Mouse (Mus musculus): Measurements from ENCODE around the gene Tax1bp1. TPM values are rescaled to one million over a fixed set of nuclear protein-coding genes. Genes with fewer than 3 reads are reported as not detected.

Tax1bp1 gene
- polyA plus RNA-seq, 1 experiment from 2014 or later: 137 TPM

GRCm38 (mm10) chr6:52682607-52683006 is 30.9 kb upstream of the Tax1bp1 start:
- Histone ChIP-seq H3K4me2 (no peak overlapping the region), H3K27me3 (no peaks in the 10 kb centered on the region), H3K4me1 (0 out of 2 replicates have a peak, but pooled peaks cover 6% of the 10 kb centered on the region), H3K36me3 (replicated peaks) (no peaks in the 10 kb centered on the region), H3K9ac (no peak overlapping the region), H3K27ac (no peak overlapping the region), H3K9me3 (no peaks in the 10 kb centered on the region), H3K4me3 (replicated peaks) (no peak overlapping the region)
- ATAC-seq (ENCODE audit: low FRiP score): no peak
- 88% methylated on average over 3 of the region's 3 CpGs for WGBS

- no peak overlapping the region for H3K9ac ChIP-seq
- no peak overlapping the region for H3K27ac ChIP-seq
- no peak overlapping the region for H3K4me2 ChIP-seq
Observed at GRCm38 (mm10) chr6:52686901-52687500, 26.5 kb upstream of the Tax1bp1 start.

GRCm38 (mm10) chr6:52690365-52690764 is 23.2 kb upstream of the Tax1bp1 start:
- no peaks in the 10 kb centered on the region for H3K4me1 ChIP-seq
- no peak overlapping the region for H3K27ac ChIP-seq
- ATAC-seq (ENCODE audit: low FRiP score): no peak
- WGBS: 88% methylated on average over 3 of the region's 3 CpGs
- no peaks in the 10 kb centered on the region for H3K36me3 ChIP-seq (replicated peaks)
- no peak overlapping the region for H3K9ac ChIP-seq
- H3K9me3 ChIP-seq: no peaks in the 10 kb centered on the region
- H3K4me3 ChIP-seq (replicated peaks): no peak overlapping the region
- H3K27me3 ChIP-seq: no peaks in the 10 kb centered on the region
- no peak overlapping the region for H3K4me2 ChIP-seq

More at GRCm38 (mm10) chr6:52686901-52687500, 26.5 kb upstream of the Tax1bp1 start:
- Histone ChIP-seq H3K9me3 (no peaks in the 10 kb centered on the region), H3K36me3 (replicated peaks) (no peaks in the 10 kb centered on the region), H3K27me3 (no peaks in the 10 kb centered on the region), H3K4me3 (replicated peaks) (no peak overlapping the region), H3K4me1 (0 out of 2 replicates have a peak, but pooled peaks cover 6% of the 10 kb centered on the region)
- no peak for ATAC-seq (ENCODE audit: low FRiP score)
- WGBS: 65% methylated on average over 5 of the region's 5 CpGs

- Histone ChIP-seq H3K27me3 (no peaks in the 10 kb centered on the region), H3K4me2 (no peak overlapping the region), H3K27ac (no peak overlapping the region), H3K9ac (no peak overlapping the region), H3K36me3 (replicated peaks) (no peaks in the 10 kb centered on the region), H3K4me1 (no peaks in the 10 kb centered on the region), H3K4me3 (replicated peaks) (no peak overlapping the region), H3K9me3 (no peaks in the 10 kb centered on the region)
- no peak for ATAC-seq (ENCODE audit: low FRiP score)
- WGBS: 84% methylated on average over 4 of the region's 5 CpGs
Observed at GRCm38 (mm10) chr6:52691800-52692199, 21.7 kb upstream of the Tax1bp1 start.

GRCm38 (mm10) chr6:52692451-52693063 is 21.0 kb upstream of the Tax1bp1 start:
- Histone ChIP-seq H3K27ac (no peak overlapping the region), H3K36me3 (replicated peaks) (no peaks in the 10 kb centered on the region), H3K9me3 (no peaks in the 10 kb centered on the region), H3K9ac (no peak overlapping the region), H3K4me3 (replicated peaks) (no peak overlapping the region), H3K4me2 (no peak overlapping the region), H3K4me1 (no peaks in the 10 kb centered on the region), H3K27me3 (no peaks in the 10 kb centered on the region)
- 89% methylated on average over 6 of the region's 6 CpGs for WGBS
- no peak for ATAC-seq (ENCODE audit: low FRiP score)

GRCm38 (mm10) chr6:52697964-52698535 is 15.5 kb upstream of the Tax1bp1 start:
- WGBS: 71% methylated on average over 4 of the region's 4 CpGs
- Histone ChIP-seq H3K36me3 (replicated peaks) (no peaks in the 10 kb centered on the region), H3K9me3 (no peaks in the 10 kb centered on the region), H3K4me3 (replicated peaks) (no peak overlapping the region), H3K9ac (no peak overlapping the region), H3K27ac (no peak overlapping the region), H3K27me3 (no peaks in the 10 kb centered on the region), H3K4me2 (no peak overlapping the region), H3K4me1 (no peaks in the 10 kb centered on the region)
- ATAC-seq (ENCODE audit: low FRiP score): no peak

GRCm38 (mm10) chr6:52699050-52699449 is 14.5 kb upstream of the Tax1bp1 start:
- H3K4me2 ChIP-seq: no peak overlapping the region
- ATAC-seq (ENCODE audit: low FRiP score): no peak
- H3K27me3 ChIP-seq: no peaks in the 10 kb centered on the region
- WGBS: 97% methylated on average over 1 of the region's 1 CpGs
- no peak overlapping the region for H3K27ac ChIP-seq
- H3K4me1 ChIP-seq: no peaks in the 10 kb centered on the region
- H3K36me3 ChIP-seq (replicated peaks): no peaks in the 10 kb centered on the region
- H3K9ac ChIP-seq: no peak overlapping the region
- H3K4me3 ChIP-seq (replicated peaks): no peak overlapping the region
- H3K9me3 ChIP-seq: no peaks in the 10 kb centered on the region

- no peaks in the 10 kb centered on the region for H3K9me3 ChIP-seq
- no peak overlapping the region for H3K27ac ChIP-seq
- 87% methylated on average over 4 of the region's 4 CpGs for WGBS
- no peaks in the 10 kb centered on the region for H3K27me3 ChIP-seq
- no peaks in the 10 kb centered on the region for H3K4me1 ChIP-seq
- H3K4me2 ChIP-seq: no peak overlapping the region
- H3K36me3 ChIP-seq (replicated peaks): no peaks in the 10 kb centered on the region
- no peak overlapping the region for H3K9ac ChIP-seq
- no peak for ATAC-seq (ENCODE audit: low FRiP score)
- no peak overlapping the region for H3K4me3 ChIP-seq (replicated peaks)
Observed at GRCm38 (mm10) chr6:52699899-52700298, 13.6 kb upstream of the Tax1bp1 start.

GRCm38 (mm10) chr6:52703263-52703662 is 10.3 kb upstream of the Tax1bp1 start:
- no peak overlapping the region for H3K27ac ChIP-seq
- no peaks in the 10 kb centered on the region for H3K36me3 ChIP-seq (replicated peaks)
- H3K4me2 ChIP-seq: no peak overlapping the region
- H3K4me1 ChIP-seq: no peaks in the 10 kb centered on the region
- 85% methylated on average over 2 of the region's 2 CpGs for WGBS
- no peak overlapping the region for H3K4me3 ChIP-seq (replicated peaks)
- no peaks in the 10 kb centered on the region for H3K9me3 ChIP-seq
- no peak overlapping the region for H3K9ac ChIP-seq
- ATAC-seq (ENCODE audit: low FRiP score): no peak
- no peaks in the 10 kb centered on the region for H3K27me3 ChIP-seq

GRCm38 (mm10) chr6:52705280-52705679 is 8.2 kb upstream of the Tax1bp1 start:
- Histone ChIP-seq H3K36me3 (replicated peaks) (no peaks in the 10 kb centered on the region), H3K4me2 (no peak overlapping the region), H3K27me3 (no peaks in the 10 kb centered on the region), H3K27ac (no peak overlapping the region), H3K4me1 (no peaks in the 10 kb centered on the region), H3K9me3 (no peaks in the 10 kb centered on the region), H3K4me3 (replicated peaks) (no peak overlapping the region), H3K9ac (no peak overlapping the region)
- no peak for ATAC-seq (ENCODE audit: low FRiP score)

- Histone ChIP-seq H3K4me3 (replicated peaks) (no peak overlapping the region), H3K27me3 (peaks cover 9% of the 10 kb centered on the region; the same call in 1 of the 2 replicates), H3K4me2 (no peak overlapping the region), H3K9me3 (no peaks in the 10 kb centered on the region), H3K9ac (no peak overlapping the region), H3K4me1 (no peaks in the 10 kb centered on the region), H3K36me3 (replicated peaks) (no peaks in the 10 kb centered on the region), H3K27ac (no peak overlapping the region)
- no peak for ATAC-seq (ENCODE audit: low FRiP score)
- WGBS: 88% methylated on average over 5 of the region's 5 CpGs
Observed at GRCm38 (mm10) chr6:52707815-52708214, 5.7 kb upstream of the Tax1bp1 start.

- Histone ChIP-seq H3K9me3 (no peaks in the 10 kb centered on the region), H3K4me1 (peaks cover 5% of the 10 kb centered on the region), H3K27me3 (peaks cover 9% of the 10 kb centered on the region; the same call in 1 of the 2 replicates), H3K4me2 (no peak overlapping the region), H3K36me3 (replicated peaks) (no peaks in the 10 kb centered on the region), H3K4me3 (replicated peaks) (no peak overlapping the region), H3K9ac (no peak overlapping the region), H3K27ac (no peak overlapping the region)
- no peak for ATAC-seq (ENCODE audit: low FRiP score)
- 83% methylated on average over 2 of the region's 2 CpGs for WGBS
Observed at GRCm38 (mm10) chr6:52712563-52712962, 966 bp upstream of the Tax1bp1 start.

Data from forebrain, embryonic 12.5 days (tissue).